Mouse (Mus musculus): Measurements from ENCODE around the gene Zbtb20.

Gene Zbtb20

DNA sequence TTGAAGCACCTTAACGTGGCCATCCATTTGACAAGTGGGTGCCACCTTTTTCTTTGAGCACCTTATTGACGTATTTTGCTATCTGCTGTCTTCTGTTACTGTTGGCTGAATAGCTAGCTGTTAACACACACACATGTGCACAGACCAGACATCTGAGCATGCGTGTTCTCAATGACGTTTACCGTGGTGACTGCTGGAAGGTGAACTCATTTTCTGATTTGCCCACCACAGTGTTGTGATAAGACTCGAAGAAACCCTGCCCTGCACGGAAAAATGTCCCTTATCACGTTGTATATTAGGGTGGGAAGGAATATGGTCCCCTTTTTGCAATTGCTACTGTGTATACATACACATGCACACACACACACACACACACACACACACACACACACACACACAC, 765.5 kb downstream of the Zbtb20 start:
- DNase-seq (ENCODE audit: low read depth, low spot score): no peak

DNA sequence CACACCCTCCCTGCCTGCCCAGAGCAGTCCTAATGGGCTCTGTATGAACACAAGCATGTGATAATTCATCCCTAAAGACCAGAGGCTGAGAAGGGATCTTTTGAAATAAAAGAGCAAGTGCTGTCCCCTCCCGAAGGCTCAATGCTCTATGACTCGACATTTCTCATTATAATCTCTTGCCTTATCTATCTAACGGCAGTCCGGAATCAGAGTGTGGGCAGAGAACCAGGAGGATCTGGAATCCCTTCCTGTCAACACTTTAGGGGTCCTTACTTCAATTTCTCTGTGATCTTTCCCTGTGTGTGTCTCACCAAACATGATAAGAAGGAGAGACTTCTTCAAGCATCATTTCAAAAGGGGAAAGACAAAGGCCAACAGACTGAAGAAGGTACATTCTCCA, 770.2 kb downstream of the Zbtb20 start:
- DNase-seq (ENCODE audit: low read depth, low spot score): no peak

DNA sequence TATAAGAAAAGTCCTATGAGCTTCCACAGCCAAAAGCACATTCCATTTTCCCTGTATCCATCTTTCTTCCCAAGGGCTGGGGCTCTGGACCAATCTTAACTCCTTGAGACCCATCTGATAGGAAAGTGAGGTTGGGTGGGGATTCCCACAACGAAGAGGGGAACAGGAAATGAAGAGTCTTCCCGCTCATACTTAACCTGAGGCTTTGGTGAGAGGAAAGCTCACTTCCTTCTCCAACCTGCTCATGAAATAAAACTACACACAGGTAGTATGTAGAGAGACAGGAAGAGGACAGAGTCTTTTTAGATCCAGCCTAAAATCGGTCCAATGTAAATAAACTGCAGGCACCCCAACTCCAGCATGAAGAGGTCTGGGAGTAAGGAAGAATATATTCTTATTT, 771.3 kb downstream of the Zbtb20 start:
- no peak for DNase-seq (ENCODE audit: low read depth, low spot score)

DNA sequence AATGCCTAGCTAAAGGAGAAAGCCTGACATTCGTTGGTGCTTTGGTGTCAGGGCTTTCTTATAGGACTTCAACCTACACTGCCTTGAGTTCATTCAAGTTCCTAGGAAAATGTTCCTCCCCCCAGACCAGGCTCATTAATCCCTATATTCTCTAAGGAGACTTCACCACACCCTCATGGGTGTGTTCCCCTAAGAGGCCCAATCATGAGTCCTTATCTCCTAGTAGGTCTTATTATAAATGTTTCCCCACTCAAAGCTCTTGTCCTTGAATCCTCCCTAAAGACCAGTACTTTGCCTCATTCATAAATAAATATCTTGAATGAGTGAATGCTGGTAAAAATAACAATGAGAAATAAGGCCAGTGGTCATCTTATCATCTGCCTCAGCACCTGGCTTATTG, 772.0 kb downstream of the Zbtb20 start:
- no peak for DNase-seq (ENCODE audit: low read depth, low spot score)

DNA sequence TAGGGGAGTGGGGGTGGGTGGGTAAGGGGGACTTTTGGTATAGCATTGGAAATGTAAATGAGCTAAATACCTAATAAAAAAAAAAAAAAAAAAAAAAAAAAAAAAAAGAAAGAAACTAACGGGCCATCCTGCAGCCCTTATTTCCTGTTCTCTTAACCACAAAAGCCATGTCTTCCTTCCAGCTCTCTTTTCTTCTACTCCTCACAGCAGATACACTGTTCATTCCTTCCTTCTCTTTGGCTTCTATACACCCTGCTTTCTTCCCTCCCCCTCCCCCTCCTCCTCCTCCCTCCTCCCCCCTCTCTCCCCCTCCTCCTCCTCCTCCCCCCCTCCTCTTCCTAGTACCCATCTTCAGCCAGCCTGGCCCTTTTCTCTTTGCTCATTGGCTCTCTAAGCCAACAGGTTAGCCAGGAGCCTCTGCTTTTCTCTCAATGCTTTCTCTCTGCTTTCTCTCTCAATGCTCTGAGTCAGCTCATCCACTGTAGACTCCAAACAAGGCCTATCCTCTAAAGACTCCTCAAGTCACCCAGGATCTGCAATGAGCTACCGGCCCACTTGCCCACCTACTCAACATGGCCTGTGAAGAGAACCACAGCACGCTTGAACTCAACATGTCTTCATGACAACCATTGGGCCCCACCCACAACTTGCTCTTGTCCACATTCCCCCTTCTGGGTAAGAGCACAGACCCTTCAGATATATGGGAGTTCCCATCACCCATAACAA, 774.8 kb downstream of the Zbtb20 start:
- no peak for DNase-seq (ENCODE audit: low read depth, low spot score)

DNA sequence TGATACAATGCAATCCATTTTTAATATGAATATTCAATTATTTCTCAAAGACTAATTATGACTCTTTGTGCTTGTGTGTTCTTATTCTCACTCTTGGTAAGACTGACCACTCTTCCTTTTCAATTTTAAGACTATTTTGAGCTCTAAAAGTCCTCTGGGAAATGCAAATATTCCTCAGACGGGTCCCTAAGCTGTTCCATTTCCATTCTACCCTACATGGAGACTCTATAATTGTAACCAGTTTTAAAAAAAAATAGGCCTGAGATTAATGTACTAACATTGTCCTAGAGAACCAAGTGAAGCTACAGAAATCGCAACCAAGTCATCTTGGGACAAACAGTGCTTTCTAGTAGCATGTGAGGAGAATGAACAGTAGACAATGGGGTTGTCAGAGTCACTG, 777.6 kb downstream of the Zbtb20 start:
- no peak for DNase-seq (ENCODE audit: low read depth, low spot score)

DNA sequence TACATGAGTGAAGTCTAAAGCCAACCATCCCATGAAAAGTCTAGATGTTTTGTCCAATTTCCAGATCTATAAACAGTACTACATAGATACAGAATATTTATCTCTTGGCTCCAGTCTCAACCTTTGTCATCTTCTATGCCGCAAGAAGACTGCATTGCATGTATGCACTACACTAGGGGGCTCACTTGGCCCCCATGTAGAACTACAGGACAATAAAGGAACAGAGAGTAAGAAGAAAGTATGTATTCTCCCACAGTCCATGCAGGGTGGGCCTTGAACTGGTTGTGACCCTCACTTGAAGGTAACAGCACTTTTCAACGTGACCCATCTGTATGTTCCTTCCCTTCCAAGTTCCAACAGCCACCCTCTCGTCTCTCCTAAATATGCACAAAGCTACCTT, 778.6 kb downstream of the Zbtb20 start:
- DNase-seq (ENCODE audit: low read depth, low spot score): no peak

DNA sequence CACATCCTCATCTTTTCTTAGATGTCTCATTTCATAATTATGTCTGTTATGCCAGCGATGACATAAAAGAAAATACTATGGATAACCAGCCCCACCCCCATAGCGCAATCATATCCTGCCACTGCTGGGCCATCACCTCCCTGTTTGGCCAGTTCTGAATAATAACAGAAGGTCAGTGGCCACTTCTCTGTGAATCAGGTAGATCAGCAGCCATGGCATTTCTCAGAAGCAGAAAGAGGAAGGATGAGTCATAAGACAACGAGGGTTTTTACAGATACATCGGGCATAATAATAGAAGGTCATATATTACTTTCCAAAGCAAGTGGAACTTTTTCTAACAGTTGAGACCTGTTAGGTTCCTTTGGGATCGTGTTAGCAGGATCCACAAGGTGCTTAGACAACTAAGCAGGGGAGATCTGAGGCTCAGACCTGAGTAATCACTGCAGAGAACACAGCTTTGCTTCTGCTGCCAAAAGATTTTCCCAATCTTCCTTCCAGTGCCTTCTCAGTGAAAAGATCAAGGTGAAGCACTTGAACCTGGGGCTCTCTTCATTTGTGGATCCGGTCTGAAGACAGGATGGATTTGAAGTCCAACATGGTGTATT, 779.6 kb downstream of the Zbtb20 start:
- DNase-seq (ENCODE audit: low read depth, low spot score): no peak

DNA sequence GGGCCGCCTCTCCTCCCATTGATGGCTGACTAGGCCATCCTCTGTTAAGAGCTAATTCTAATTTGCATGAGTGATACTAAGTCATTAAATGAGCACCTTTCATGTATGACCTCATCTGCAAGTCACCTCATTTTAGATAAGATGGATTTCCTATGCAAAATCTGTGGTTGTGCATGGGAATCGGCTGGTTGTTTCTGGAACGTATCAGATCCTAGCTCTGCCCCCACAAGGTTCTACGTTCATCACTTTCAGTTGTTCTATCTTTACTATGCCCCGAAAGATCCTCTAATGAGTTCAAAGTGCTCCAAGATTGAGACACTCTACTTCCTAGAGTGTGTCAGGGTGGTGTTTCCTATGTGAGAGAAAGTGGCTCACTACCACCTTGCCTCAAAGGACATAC, 785.9 kb downstream of the Zbtb20 start:
- no peak for DNase-seq (ENCODE audit: low read depth, low spot score)

DNA sequence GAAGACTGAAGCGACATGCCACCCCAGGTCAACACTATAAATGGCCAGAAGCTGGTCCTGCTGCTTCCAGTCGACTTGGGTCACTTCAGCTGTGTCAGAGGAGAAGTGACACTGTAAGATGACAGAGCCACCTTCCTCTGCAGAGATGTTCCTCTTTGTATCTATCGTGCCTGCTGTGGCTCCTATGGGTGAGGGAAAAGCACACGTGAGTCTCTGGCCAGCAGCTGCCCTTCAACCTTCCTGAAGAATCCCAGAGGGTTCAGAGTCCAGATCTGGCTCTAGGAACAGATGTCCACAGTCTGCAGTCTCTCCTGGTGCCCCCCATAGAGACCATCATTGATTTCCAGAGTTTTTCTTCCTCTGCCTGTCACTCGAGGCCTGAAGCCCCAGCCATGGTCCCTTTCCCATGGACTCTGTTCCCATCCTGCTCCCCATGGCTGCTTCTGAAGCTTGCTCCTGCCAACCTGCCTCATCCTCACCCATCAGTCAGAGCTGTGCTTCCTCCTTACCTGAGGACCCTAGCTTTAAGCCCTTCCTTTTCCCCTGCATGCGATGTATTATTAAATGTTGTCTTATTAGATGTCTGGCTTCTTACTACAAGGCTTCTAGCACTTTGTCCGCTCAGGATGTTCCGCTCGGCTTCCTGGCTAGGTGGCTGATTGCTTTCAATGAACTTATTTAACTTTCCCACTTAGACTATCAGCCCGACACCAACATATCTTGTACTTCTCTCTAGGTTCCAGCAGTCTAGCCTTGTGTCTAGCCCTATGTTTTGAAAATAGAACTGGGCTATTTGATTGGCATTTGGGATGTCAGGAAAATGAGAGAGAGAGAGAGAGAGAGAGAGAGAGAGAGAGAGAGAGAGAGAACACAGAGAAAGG, 786.7 kb downstream of the Zbtb20 start:
- DNase-seq (ENCODE audit: low read depth, low spot score): no peak

DNA sequence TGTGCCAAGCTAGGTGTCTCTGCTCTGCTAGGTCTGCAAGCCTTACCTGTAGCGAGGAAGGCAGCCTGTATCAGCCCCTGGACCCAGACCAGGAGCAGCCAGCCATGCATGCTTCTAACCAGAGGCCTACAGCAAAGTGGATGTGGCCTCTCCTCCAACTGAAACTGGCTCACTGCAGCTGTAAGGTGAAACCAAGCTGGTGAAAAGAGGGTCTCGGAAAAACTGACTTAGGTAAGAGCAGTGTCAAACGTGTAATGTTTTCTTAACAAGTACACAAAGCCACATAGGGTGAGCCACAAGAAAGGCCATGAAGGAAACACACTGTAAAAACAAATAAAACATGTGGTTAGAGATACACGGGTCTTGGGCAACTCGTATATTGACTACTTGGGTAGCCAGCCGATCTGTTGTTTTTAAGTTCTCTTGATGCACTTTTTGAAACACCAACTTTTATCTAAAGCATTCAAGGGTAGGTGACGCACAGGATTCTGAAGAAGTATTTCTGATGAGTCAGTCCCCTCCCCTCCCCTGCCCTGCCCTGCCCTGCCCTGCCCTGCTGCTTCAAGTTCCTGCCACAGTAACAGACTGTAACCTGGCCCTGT, 788.4 kb downstream of the Zbtb20 start, which contains the start of gene Tigit:
Gene Tigit (minus strand): TSS at position 169 of the 602 bp plus-strand sequence.
- DNase-seq (ENCODE audit: low read depth, low spot score): no peak

DNA sequence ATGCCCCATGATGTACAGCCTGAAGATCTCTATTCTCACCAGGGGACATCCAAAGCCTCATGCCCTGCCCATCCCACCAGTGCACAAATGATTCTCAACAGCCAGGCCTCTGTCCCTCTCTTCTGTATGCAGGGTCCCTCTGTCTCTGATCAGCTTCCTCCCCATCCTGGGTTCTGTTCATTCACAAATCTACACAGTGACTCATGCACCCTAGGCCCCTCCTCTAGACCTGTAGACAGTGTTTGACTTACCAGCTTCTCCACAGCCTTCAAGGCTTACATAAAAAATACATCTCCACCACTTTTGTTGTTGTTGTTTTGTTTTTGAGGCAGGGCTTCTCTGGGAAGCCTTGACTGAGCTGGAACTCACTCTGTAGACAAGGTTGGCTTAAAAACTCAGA, 789.2 kb downstream of the Zbtb20 start:
- no peak for DNase-seq (ENCODE audit: low read depth, low spot score)

DNA sequence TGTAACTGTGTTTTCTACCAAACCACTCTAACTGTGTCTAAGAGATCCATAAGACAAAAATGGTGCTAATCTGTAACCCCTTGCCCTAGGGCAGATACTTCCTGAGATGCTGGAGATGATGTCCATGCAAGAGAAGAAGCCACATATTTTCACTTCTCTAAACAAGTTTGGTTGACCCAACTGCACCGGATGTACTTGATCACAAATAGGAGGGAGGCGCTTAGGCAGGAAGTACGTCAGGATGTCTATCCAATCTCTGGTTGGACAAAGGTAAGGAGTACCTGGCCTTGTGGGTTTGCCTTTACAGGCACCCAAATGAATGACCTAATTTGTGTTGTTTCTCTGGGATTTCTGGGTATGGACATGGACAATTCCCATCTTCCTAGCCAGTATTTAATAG, 792.6 kb downstream of the Zbtb20 start:
- no peak for DNase-seq (ENCODE audit: low read depth, low spot score)

DNA sequence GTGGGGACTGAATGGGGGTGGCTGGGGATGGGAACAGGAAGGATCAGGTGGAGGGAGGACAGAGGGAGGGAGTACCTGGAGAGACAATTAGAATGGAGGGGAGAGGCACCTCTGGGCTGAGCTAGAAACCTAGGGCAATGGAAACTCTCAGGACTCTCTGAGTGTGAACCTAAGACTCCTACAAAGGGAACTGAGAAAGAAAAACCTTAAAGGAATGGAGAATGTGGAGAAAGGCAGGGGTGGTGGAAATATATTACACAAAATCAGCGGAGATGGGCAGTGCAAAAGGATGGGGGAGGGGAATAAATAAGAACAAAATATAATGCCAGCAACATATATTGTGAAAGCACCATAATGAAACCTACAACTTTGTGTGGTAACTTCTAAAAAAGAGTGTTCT, 796.3 kb downstream of the Zbtb20 start:
- no peak for DNase-seq (ENCODE audit: low read depth, low spot score)

DNA sequence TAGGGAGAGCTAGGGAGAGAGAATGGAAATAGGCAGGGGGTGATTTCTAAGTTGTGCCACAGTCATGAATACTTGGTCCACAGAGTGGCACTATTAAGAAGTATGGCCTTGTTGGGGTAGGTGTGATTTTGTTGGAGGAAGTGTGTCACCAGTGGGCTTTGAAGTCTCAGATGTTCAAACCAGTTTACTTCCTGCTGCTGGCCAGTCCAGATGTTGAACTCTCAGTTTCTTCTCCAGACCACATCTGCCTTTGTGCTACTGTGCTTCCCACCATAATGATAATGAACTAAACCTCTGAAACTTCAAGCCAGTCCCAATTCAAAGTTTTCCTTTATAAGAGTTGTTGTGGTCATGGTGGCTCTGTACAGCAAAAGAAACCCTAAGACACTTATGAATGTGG, 797.0 kb downstream of the Zbtb20 start:
- no peak for DNase-seq (ENCODE audit: low read depth, low spot score)

DNA sequence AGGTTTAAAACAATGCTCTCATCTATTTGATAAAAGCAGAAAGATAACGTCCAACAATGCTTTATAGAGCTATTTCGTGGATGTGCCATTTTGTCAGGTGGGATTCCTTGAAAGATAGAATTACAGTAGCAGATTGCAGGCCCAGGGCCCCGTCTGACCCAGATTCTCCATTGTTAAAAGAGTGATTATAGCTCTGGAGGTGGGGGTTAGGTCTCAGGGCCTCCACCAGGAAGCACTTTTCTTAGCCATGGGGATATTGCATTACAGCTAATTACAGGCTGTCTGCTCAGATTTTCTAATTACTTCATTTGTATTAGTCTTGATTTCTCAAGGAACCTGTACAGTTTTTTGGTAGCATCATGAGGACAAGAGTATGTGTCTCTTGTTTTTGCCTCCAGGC, 798.7 kb downstream of the Zbtb20 start:
- no peak for DNase-seq (ENCODE audit: low read depth, low spot score)

DNA sequence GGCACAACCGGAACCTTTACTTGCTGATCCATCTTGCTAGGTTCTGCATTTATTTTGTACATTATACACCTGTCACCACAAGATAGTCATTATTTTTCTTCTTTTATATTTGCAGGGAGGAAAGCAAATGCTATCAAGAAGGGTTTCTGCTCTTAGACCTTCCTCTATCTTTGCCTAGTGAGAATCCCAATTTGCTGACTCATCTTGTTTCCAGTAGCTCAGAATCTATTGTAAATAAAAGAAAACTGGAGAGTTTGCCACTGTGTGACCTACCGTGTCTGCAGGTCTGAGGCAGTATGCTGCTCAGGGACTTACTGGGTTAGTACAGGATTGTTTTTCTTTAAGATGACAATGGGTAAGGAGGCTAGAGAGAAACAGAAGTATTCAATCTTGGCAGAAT, 812.3 kb downstream of the Zbtb20 start:
- no peak for DNase-seq (ENCODE audit: low read depth, low spot score)

DNA sequence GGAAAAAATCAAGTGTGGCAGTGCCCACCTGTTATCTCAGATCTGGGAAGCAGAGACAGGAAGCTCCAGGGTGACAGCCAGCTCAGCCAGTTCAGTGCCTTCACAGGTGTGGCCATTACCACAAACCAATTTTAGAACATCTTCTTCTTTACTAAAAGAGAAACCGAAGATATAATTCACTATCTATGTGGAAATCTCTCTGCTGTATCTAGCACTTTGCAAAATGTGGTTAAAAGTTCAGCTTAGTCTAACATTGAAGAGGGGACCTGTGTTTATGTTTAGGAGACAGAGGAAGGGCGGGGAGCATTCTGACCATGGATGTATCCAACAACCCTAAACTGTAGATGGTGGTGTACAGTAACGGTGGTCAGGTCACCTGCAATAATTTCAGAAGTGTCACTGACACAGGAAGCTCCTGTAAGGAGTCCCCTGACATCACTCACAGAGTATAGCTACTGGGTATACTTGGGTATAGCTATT, 814.6 kb downstream of the Zbtb20 start:
- DNase-seq (ENCODE audit: low read depth, low spot score): no peak

DNA sequence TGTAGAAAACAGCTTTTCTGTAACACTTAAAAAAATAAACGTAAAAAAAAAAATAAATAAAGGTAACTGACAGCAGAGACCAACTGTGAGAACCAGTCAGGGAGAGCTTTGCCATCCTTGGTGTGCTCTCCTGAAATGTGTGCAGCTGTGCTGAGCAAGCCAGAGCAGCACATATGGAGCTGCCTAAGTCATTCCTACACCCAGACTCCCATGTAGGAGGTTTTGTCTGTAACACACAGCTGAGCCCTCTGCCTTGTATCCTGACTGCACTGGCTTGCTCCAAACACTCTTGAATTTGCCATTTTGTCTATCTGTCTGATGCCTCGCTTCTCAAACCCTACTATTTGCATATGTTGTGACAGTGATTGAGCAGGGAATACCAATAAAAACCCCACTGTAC, 815.2 kb downstream of the Zbtb20 start:
- DNase-seq (ENCODE audit: low read depth, low spot score): no peak

DNA sequence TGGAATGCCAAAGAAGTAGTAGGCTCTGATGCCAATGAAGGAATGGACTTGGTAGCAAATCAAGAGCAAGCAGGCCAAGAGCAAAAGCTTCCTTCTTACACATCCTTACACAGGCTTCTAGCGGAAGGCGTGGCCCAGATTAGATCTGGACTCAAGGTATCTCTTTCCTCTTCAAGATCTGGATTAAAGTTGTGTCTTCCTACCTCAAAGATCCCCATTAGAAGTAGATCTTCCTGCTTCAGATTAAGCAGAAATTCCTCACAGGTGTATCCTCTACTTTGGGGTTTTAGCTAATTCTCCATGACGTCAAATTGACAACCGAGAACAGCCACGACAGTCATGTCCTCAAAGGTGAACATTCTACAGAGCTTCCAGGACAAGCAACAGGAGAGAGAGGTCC, 816.1 kb downstream of the Zbtb20 start:
- no peak for DNase-seq (ENCODE audit: low read depth, low spot score)

All from ES-CJ7 (cell line).